Mouse (Mus musculus) adrenal gland, adult 18-20 months (tissue): Measurements from ENCODE around the gene Copb1. TPM values are rescaled to one million over a fixed set of nuclear protein-coding genes. Genes with fewer than 3 reads are reported as not detected.

ENCODE experiments used
- DNase-seq, 2 experiments: peaks; one replicate each; pipeline ENCODE4 v3.0.0; 2021 to 2022; ENCODE audit warnings: low spot score in 2 of 2
- total RNA-seq, 2 experiments: library from RNA; stranded (reverse); gene quantifications; 1 replicate in 1 of 2; 2 replicates in 1 of 2; pipeline ENCODE4 v1.2.3; 2021

The Copb1 gene
- total RNA-seq, 2 experiments from 2014 or later, result 113 to 123 TPM

GRCm38 (mm10) chr7:114171354-114172097, 83.0 kb downstream of the Copb1 start:
- no peak for DNase-seq

GRCm38 (mm10) chr7:114169996-114170395, 84.5 kb downstream of the Copb1 start:
- DNase-seq, result no peak

GRCm38 (mm10) chr7:114169381-114169780, 85.1 kb downstream of the Copb1 start:
- DNase-seq, result no peak

Other genes with a start within 250 kb of the Copb1 start
- 10 to 100 TPM; 30.5 to 53.7 TPM for gene Rras2, start 136.9 kb downstream of the Copb1 start, total RNA-seq
- gene Psma1, start 21.4 kb upstream of the Copb1 start, total RNA-seq, result 100 to 1,000 TPM; 149 to 179 TPM
- 10 to 100 TPM; 40.1 to 77.0 TPM for gene Pde3b, start 160.6 kb upstream of the Copb1 start, total RNA-seq